Mouse (Mus musculus): Measurements from ENCODE around the gene Mapk10. TPM values are rescaled to one million over a fixed set of nuclear protein-coding genes. Genes with fewer than 3 reads are reported as not detected.

Mapk10 gene
- polyA plus RNA-seq, 1 experiment from 2014 or later: 0.86 TPM

DNA sequence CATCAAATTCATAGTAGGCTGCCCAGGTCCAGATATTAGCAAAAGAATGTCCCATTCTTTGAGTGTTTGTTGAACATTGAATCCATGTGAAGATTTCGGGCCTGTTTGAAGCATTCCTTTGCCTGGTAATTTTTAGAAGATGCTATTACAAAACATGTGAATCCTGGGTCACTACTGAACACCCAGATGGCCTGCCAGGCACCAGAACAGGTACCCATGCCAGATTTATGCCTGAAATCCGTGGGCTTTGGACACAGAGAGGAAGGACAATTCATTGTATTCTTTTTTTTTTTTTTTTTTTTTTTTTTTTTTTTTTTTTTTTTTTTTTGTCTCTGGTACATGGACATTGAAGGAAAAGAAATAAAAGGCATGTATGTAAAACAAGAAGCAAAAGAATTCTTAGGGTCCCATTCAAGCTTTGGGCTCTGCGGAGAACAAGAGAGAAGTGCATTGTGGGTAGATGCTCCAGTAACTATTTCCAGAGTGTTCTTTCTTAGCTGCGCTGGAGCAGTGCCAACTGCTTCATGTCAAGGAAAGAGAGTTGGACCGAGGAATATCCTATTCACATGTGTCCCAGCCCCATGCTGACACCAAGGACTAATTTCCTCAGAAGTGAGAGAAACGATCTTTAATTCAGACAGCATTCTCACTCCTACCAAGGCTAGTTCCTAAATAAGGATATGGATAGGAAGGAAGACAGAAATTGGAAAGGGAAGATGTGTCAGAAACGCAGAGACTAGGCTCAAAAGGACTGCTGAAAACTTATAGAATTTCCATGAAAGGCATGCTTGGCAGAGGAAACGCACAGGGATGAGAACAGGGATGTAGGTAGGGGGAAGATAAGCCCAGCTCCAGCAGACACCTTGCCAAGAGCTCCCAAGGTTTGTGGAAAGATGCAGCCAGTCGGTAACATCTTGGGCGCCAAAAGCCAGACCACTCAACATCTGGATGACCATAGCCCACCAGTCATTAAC is 105.4 kb downstream of the Mapk10 start:
- 79% methylated on average over 10 of the region's 10 CpGs for WGBS (ENCODE audit: insufficient replicate concordance)
- Histone ChIP-seq H3K27me3 (ENCODE audit: control insufficient read depth, insufficient read depth, low read length) (no peaks in the 10 kb centered on the region), H3K4me3 (ENCODE audit: low read depth, low read length) (no peak overlapping the region), H3K27ac (ENCODE audit: low read depth, low read length) (no peak overlapping the region), H3K4me2 (no peak overlapping the region), H3K9ac (ENCODE audit: low read depth, low read length) (no peak overlapping the region), H3K4me1 (ENCODE audit: control insufficient read depth, insufficient read depth, low read length) (no peaks in the 10 kb centered on the region), H3K36me3 (ENCODE audit: control insufficient read depth, insufficient read depth, low read length) (no peaks in the 10 kb centered on the region), H3K9me3 (replicated peaks; ENCODE audit: control insufficient read depth, low read length) (no peaks in the 10 kb centered on the region)
- ATAC-seq (replicated peaks; ENCODE audit: insufficient number of reproducible peaks, low FRiP score, low TSS enrichment): no peak

DNA sequence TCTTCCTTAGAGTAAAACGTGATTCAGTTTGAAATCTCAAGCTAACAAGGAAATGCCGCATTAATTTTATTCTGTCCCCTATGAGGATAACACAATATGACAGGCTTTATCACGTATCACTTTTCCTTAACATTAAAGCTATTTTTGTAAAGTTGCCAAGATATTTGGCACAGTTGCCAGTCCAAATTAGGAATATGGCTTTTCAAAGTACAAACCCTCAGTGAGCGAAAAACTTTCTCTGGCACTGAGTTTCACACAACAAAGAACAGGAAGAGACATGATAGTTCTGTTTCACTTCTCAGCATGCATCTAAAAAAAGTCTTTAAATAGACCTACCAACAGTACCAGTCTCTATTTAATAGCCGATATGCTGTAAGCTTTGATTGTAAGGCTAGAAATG is 107.1 kb downstream of the Mapk10 start:
- Histone ChIP-seq H3K4me1 (ENCODE audit: control insufficient read depth, insufficient read depth, low read length) (no peaks in the 10 kb centered on the region), H3K27me3 (ENCODE audit: control insufficient read depth, insufficient read depth, low read length) (no peaks in the 10 kb centered on the region), H3K4me2 (no peak overlapping the region), H3K4me3 (ENCODE audit: low read depth, low read length) (no peak overlapping the region), H3K9me3 (replicated peaks; ENCODE audit: control insufficient read depth, low read length) (no peaks in the 10 kb centered on the region), H3K27ac (ENCODE audit: low read depth, low read length) (no peak overlapping the region), H3K9ac (ENCODE audit: low read depth, low read length) (no peak overlapping the region), H3K36me3 (ENCODE audit: control insufficient read depth, insufficient read depth, low read length) (no peaks in the 10 kb centered on the region)
- 84% methylated on average over 5 of the region's 5 CpGs for WGBS (ENCODE audit: insufficient replicate concordance)
- ATAC-seq (replicated peaks; ENCODE audit: insufficient number of reproducible peaks, low FRiP score, low TSS enrichment): no peak

DNA sequence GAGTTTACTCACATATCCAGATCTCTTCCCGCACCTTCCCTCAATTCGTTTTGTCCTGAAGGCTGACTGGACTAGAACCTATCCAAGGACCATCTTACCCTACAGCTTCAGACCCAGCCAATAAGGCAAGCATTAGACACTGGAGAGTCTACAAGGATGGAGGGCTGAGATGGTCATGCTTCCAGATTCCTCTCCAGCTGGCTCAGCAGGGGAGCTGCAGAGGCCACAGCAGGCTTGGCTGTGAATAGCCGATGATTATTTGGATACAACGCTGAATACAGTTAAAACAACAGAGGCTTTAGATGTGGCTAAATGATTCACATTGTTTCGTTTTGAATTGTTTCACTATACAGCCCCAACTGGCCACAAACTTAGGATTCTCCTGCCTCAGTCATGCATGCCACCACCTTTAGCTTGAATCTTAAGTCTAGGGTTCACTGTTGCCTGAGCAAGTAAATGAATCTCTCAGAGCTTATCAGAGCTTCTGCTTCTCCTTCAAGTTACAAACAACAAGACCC is 108.2 kb downstream of the Mapk10 start:
- H3K27me3 ChIP-seq (ENCODE audit: control insufficient read depth, insufficient read depth, low read length): no peaks in the 10 kb centered on the region
- no peak overlapping the region for H3K9ac ChIP-seq (ENCODE audit: low read depth, low read length)
- no peak overlapping the region for H3K27ac ChIP-seq (ENCODE audit: low read depth, low read length)
- H3K36me3 ChIP-seq (ENCODE audit: control insufficient read depth, insufficient read depth, low read length): no peaks in the 10 kb centered on the region
- H3K9me3 ChIP-seq (replicated peaks; ENCODE audit: control insufficient read depth, low read length): no peaks in the 10 kb centered on the region
- H3K4me3 ChIP-seq (ENCODE audit: low read depth, low read length): no peak overlapping the region
- 68% methylated on average over 5 of the region's 5 CpGs for WGBS (ENCODE audit: insufficient replicate concordance)
- no peak overlapping the region for H3K4me2 ChIP-seq
- no peak for ATAC-seq (replicated peaks; ENCODE audit: insufficient number of reproducible peaks, low FRiP score, low TSS enrichment)
- H3K4me1 ChIP-seq (ENCODE audit: control insufficient read depth, insufficient read depth, low read length): no peaks in the 10 kb centered on the region

DNA sequence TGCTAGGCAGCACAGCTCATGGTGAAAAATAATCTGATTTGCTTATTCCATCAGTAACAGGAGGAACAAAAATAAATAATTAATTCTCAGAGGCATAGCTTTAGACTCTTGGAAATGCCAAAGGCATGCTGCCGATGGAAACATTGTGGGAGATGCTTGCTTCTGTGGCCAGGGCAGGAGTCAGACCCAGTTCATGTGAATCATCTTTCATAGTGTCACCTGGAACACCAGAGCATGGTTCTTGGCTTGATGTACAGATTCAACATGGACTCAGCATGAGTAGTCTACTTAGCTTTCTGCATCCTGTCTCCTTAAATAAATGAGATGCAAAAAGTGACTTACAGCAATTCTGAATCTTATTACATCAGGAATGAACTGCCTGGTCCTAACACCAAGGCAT is 109.0 kb downstream of the Mapk10 start:
- H3K4me3 ChIP-seq (ENCODE audit: low read depth, low read length): no peak overlapping the region
- 70% methylated on average over 1 of the region's 1 CpGs for WGBS (ENCODE audit: insufficient replicate concordance)
- ATAC-seq (replicated peaks; ENCODE audit: insufficient number of reproducible peaks, low FRiP score, low TSS enrichment): no peak
- no peak overlapping the region for H3K4me2 ChIP-seq
- no peaks in the 10 kb centered on the region for H3K9me3 ChIP-seq (replicated peaks; ENCODE audit: control insufficient read depth, low read length)
- no peaks in the 10 kb centered on the region for H3K27me3 ChIP-seq (ENCODE audit: control insufficient read depth, insufficient read depth, low read length)
- H3K36me3 ChIP-seq (ENCODE audit: control insufficient read depth, insufficient read depth, low read length): no peaks in the 10 kb centered on the region
- H3K4me1 ChIP-seq (ENCODE audit: control insufficient read depth, insufficient read depth, low read length): no peaks in the 10 kb centered on the region
- no peak overlapping the region for H3K9ac ChIP-seq (ENCODE audit: low read depth, low read length)
- H3K27ac ChIP-seq (ENCODE audit: low read depth, low read length): no peak overlapping the region

DNA sequence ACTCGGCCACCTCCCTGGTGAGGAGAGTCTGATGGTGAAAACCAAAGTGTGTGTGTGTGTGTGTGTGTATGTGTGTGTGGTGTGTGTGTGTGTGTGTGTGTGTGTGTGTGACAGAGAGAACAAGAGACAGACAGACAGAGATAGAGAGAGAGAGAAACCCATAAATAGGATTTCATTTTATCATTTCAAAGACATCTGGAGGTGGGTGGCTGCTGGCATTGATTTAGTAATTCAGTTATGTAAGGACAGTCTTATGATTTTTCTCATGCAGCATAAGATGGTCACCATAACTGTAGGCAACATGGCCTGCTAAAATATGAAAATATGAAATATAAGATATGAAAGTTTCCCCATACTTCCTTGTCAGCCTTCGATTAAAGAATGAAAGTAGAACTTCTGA is 117.0 kb downstream of the Mapk10 start:
- no peak for ATAC-seq (replicated peaks; ENCODE audit: insufficient number of reproducible peaks, low FRiP score, low TSS enrichment)
- no peaks in the 10 kb centered on the region for H3K27me3 ChIP-seq (ENCODE audit: control insufficient read depth, insufficient read depth, low read length)
- H3K36me3 ChIP-seq (ENCODE audit: control insufficient read depth, insufficient read depth, low read length): no peaks in the 10 kb centered on the region
- H3K4me3 ChIP-seq (ENCODE audit: low read depth, low read length): no peak overlapping the region
- no peaks in the 10 kb centered on the region for H3K4me1 ChIP-seq (ENCODE audit: control insufficient read depth, insufficient read depth, low read length)
- no peak overlapping the region for H3K27ac ChIP-seq (ENCODE audit: low read depth, low read length)
- H3K9ac ChIP-seq (ENCODE audit: low read depth, low read length): no peak overlapping the region
- H3K4me2 ChIP-seq: no peak overlapping the region
- H3K9me3 ChIP-seq (replicated peaks; ENCODE audit: control insufficient read depth, low read length): no peaks in the 10 kb centered on the region
- WGBS (ENCODE audit: insufficient replicate concordance): 81% methylated on average over 2 of the region's 2 CpGs

DNA sequence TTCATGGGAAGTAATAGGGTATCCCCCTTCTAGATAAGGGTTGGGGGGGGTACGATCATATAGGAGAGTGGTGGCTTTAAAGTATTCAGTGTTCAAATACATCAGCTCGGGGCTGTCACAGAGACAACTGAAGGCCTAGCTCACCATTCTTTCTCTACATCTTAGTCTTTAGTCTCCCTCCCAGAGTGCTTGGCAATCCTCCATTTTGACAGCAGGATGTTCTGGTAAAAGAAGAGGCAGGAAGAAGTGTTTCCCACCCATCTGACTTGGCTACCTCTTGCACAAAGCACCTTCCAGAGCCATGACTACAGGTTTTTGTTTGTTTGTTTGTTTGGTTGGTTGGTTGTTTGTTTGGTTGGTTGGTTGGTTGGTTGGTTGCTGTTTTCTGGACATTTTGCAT is 125.3 kb downstream of the Mapk10 start:
- Histone ChIP-seq H3K9ac (ENCODE audit: low read depth, low read length) (no peak overlapping the region), H3K4me1 (ENCODE audit: control insufficient read depth, insufficient read depth, low read length) (no peaks in the 10 kb centered on the region), H3K27me3 (ENCODE audit: control insufficient read depth, insufficient read depth, low read length) (no peaks in the 10 kb centered on the region), H3K4me3 (ENCODE audit: low read depth, low read length) (no peak overlapping the region), H3K36me3 (ENCODE audit: control insufficient read depth, insufficient read depth, low read length) (no peaks in the 10 kb centered on the region), H3K27ac (ENCODE audit: low read depth, low read length) (no peak overlapping the region), H3K9me3 (replicated peaks; ENCODE audit: control insufficient read depth, low read length) (no peaks in the 10 kb centered on the region), H3K4me2 (no peak overlapping the region)
- no peak for ATAC-seq (replicated peaks; ENCODE audit: insufficient number of reproducible peaks, low FRiP score, low TSS enrichment)
- 65% methylated on average over 2 of the region's 2 CpGs for WGBS (ENCODE audit: insufficient replicate concordance)

DNA sequence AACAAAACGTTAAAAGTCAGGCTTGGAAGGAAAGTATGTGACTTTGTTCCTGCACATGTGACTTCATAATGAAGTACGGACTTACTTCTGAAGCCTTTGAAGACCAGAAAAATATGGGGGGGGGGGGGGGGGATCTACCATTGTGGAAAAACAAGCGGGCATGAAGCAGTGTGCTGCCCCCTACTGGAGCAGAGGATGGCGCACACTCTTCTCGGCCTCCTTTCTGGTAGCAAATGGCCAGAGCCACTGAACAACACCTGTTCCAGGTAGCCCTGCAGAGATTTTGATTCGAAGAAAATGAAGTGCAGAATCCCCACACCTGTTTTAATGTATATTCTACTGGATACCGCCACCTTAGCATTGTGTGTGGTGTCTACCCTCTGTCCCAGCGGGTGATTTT is 135.7 kb downstream of the Mapk10 start:
- 52% methylated on average over 8 of the region's 8 CpGs for WGBS (ENCODE audit: insufficient replicate concordance)
- Histone ChIP-seq H3K27me3 (ENCODE audit: control insufficient read depth, insufficient read depth, low read length) (no peaks in the 10 kb centered on the region), H3K27ac (ENCODE audit: low read depth, low read length) (no peak overlapping the region), H3K4me1 (ENCODE audit: control insufficient read depth, insufficient read depth, low read length) (no peaks in the 10 kb centered on the region), H3K36me3 (ENCODE audit: control insufficient read depth, insufficient read depth, low read length) (no peaks in the 10 kb centered on the region), H3K4me3 (ENCODE audit: low read depth, low read length) (no peak overlapping the region), H3K9ac (ENCODE audit: low read depth, low read length) (no peak overlapping the region), H3K4me2 (no peak overlapping the region), H3K9me3 (replicated peaks; ENCODE audit: control insufficient read depth, low read length) (no peaks in the 10 kb centered on the region)
- no peak for ATAC-seq (replicated peaks; ENCODE audit: insufficient number of reproducible peaks, low FRiP score, low TSS enrichment)

DNA sequence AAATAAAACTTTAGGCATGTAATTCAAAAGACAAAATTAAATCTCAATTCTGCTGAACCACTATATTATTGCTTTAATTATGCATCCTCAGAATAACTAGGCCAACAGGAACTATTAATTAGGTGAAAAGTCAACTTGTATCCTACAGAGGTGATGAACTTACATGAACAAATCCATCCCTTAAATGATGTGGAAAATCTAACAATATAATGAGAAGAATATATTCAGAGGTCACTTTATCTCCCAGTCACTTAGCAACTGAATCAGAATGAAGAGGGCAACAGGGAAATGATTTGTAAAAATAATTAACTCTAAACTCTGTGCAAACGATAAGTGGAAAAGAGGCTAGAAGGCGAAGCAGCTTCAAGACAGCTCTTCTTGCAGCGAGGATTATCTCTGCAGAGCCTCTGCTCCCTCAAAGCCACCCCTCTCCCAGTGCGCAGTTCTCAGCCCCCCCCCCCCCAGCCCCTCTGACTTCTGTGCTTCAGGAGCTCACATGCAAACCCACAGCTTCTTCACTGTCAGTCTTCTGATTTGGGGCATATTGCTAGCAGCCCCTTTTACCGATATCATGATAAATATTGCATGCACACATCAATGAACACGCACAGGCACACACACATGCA is 138.8 kb downstream of the Mapk10 start:
- no peak overlapping the region for H3K9ac ChIP-seq (ENCODE audit: low read depth, low read length)
- ATAC-seq (replicated peaks; ENCODE audit: insufficient number of reproducible peaks, low FRiP score, low TSS enrichment): no peak
- H3K27ac ChIP-seq (ENCODE audit: low read depth, low read length): no peak overlapping the region
- no peaks in the 10 kb centered on the region for H3K9me3 ChIP-seq (replicated peaks; ENCODE audit: control insufficient read depth, low read length)
- H3K36me3 ChIP-seq (ENCODE audit: control insufficient read depth, insufficient read depth, low read length): no peaks in the 10 kb centered on the region
- 55% methylated on average over 6 of the region's 6 CpGs for WGBS (ENCODE audit: insufficient replicate concordance)
- no peaks in the 10 kb centered on the region for H3K4me1 ChIP-seq (ENCODE audit: control insufficient read depth, insufficient read depth, low read length)
- H3K27me3 ChIP-seq (ENCODE audit: control insufficient read depth, insufficient read depth, low read length): no peaks in the 10 kb centered on the region
- H3K4me3 ChIP-seq (ENCODE audit: low read depth, low read length): no peak overlapping the region
- H3K4me2 ChIP-seq: no peak overlapping the region

Measured in heart, embryonic 11.5 days (tissue).